Mouse (Mus musculus) gastrocnemius, adult 8-10 months (tissue): ENCODE data around the gene Elovl5. TPM values are rescaled to one million over a fixed set of nuclear protein-coding genes. Genes with fewer than 3 reads are reported as not detected.
A peak's percentile ranks its signal among the peaks of the same experiment; 100 is the strongest.

Source experiments
- DNase-seq, 2 experiments: peaks; one replicate each; pipeline ENCODE4 v3.0.0; 2022; ENCODE audit warnings: low spot score in 2 of 2
- total RNA-seq, 4 experiments: library from RNA; stranded (reverse); gene quantifications; 2 replicates each; pipeline ENCODE4 v1.2.4; 2022

Elovl5 gene
- 1 to 10 TPM; 5.3 to 6.6 (median 5.7) TPM for total RNA-seq

GRCm38 (mm10) chr9:77917074-77917621 lies at the start of gene Elovl5:
Gene Elovl5 (plus strand): TSS chr9:77917364.
- DNase-seq, result peak; percentile 83 to 85

- DNase-seq, result no peak
Measured at GRCm38 (mm10) chr9:77891501-77891900, 25.7 kb upstream of the Elovl5 start.

GRCm38 (mm10) chr9:77898551-77898950 lies 18.6 kb upstream of the Elovl5 start:
- no peak for DNase-seq

- no peak for DNase-seq
Measured at GRCm38 (mm10) chr9:77904133-77904532, 13.0 kb upstream of the Elovl5 start.

GRCm38 (mm10) chr9:77909572-77910269 lies 7.4 kb upstream of the Elovl5 start:
- no peak for DNase-seq

- DNase-seq, result peak; percentile 91 to 94
Measured at GRCm38 (mm10) chr9:77910270-77911240, 6.6 kb upstream of the Elovl5 start.

GRCm38 (mm10) chr9:77911508-77912229 lies 5.5 kb upstream of the Elovl5 start:
- no peak for DNase-seq

- no peak for DNase-seq
Measured at GRCm38 (mm10) chr9:77912246-77912645, 4.9 kb upstream of the Elovl5 start.

- no peak for DNase-seq
Measured at GRCm38 (mm10) chr9:77914616-77915015, 2.5 kb upstream of the Elovl5 start.

GRCm38 (mm10) chr9:77915791-77916190 lies 1.4 kb upstream of the Elovl5 start:
- no peak for DNase-seq

GRCm38 (mm10) chr9:77917622-77918131 lies 513 bp downstream of the Elovl5 start:
- no peak for DNase-seq

GRCm38 (mm10) chr9:77918211-77918610 lies 1.0 kb downstream of the Elovl5 start:
- DNase-seq, result no peak

- DNase-seq, result no peak
Measured at GRCm38 (mm10) chr9:77918961-77919670, 2.0 kb downstream of the Elovl5 start.

- no peak for DNase-seq
Measured at GRCm38 (mm10) chr9:77920481-77920880, 3.3 kb downstream of the Elovl5 start.

GRCm38 (mm10) chr9:77921366-77922260 lies 4.4 kb downstream of the Elovl5 start:
- no peak for DNase-seq

GRCm38 (mm10) chr9:77923774-77924173 lies 6.6 kb downstream of the Elovl5 start:
- no peak for DNase-seq

GRCm38 (mm10) chr9:77924199-77924598 lies 7.0 kb downstream of the Elovl5 start:
- DNase-seq, result no peak

GRCm38 (mm10) chr9:77926151-77926550 lies 9.0 kb downstream of the Elovl5 start:
- no peak for DNase-seq

GRCm38 (mm10) chr9:77926911-77927310 lies 9.7 kb downstream of the Elovl5 start:
- DNase-seq, result no peak
